Mouse (Mus musculus) kidney, postnatal 4 days (tissue): Measurements from ENCODE around the gene Ets2.

ENCODE experiments used
- DNase-seq, 2 experiments: peaks; one replicate each; pipeline ENCODE4 v3.0.0; 2021; ENCODE audit warnings: mixed read lengths in 2 of 2

Ets2 gene

GRCm38 (mm10) chr16:95769996-95770334 lies 68.1 kb downstream of the Ets2 start:
- no peak for DNase-seq

GRCm38 (mm10) chr16:95770402-95770801 lies 68.5 kb downstream of the Ets2 start:
- no peak for DNase-seq
